ENCODE assay signal across 16 mouse cellular contexts in genomic region chr9:104156506-104156905, GRCm38 (mm10).
"Had no signal": no experiment of that assay in that cellular context is flagged by ENCODE, and none has a peak within 500 bp of the region (broad histone marks: within the 10 kb centered on the region; RNA-seq: fewer than 3 reads in every experiment).

No protein-coding gene starts in this region.

- H3K4me1 ChIP-seq: neural tube, embryonic 12.5 days; neural tube, embryonic 13.5 days; neural tube, embryonic 15.5 days; stomach, embryonic 15.5 days had no signal

- H3K9me3 ChIP-seq: neural tube, embryonic 12.5 days; neural tube, embryonic 13.5 days; neural tube, embryonic 15.5 days; stomach, embryonic 15.5 days had no signal

- H3K27ac ChIP-seq: neural tube, embryonic 12.5 days; neural tube, embryonic 13.5 days; neural tube, embryonic 15.5 days; stomach, embryonic 15.5 days had no signal

- H3K9ac ChIP-seq: neural tube, embryonic 12.5 days; neural tube, embryonic 13.5 days; neural tube, embryonic 15.5 days; stomach, embryonic 15.5 days had no signal

- DNase-seq: retina, postnatal 1 day; right cerebral cortex, adult 18-20 months; right cerebral cortex, postnatal 14 days; right cerebral cortex, postnatal 25 days; right cerebral cortex, postnatal 4 days; spleen, adult 18-20 months; thymus, adult 18-20 months; thymus, adult 2 months; thymus, postnatal 14 days; thymus, postnatal 25 days; thymus, postnatal 36 days; thymus, postnatal 4 days had no signal

- H3K4me2 ChIP-seq: neural tube, embryonic 12.5 days; neural tube, embryonic 13.5 days; neural tube, embryonic 15.5 days; stomach, embryonic 15.5 days had no signal

- H3K27me3 ChIP-seq: neural tube, embryonic 12.5 days; neural tube, embryonic 13.5 days; neural tube, embryonic 15.5 days; stomach, embryonic 15.5 days had no signal

- H3K4me3 ChIP-seq: neural tube, embryonic 12.5 days; neural tube, embryonic 13.5 days; neural tube, embryonic 15.5 days; stomach, embryonic 15.5 days had no signal
